Mouse (Mus musculus) embryonic fibroblast, embryonic 13.5 days (primary cell): ENCODE data around the gene Nlk.

Experiments used
- CTCF ChIP-seq: IDR thresholded peaks from 2 replicates; pipeline ENCODE4 v1.5.1; 2011; ENCODE audit warnings: mild to moderate bottlenecking, control low read depth, low read length, moderate library complexity, borderline replicate concordance; ENCODE audit not compliant: insufficient read depth
- POLR2A ChIP-seq: IDR thresholded peaks from 2 replicates; pipeline ENCODE4 v1.6.1; 2011; ENCODE audit warnings: low read depth, mild to moderate bottlenecking, control low read depth, low read length, moderate library complexity

GRCm38 (mm10) chr11:78545181-78545580 is 152.0 kb downstream of the Nlk start:
- TF ChIP-seq POLR2A (no peak), CTCF (no peak)
